Mouse (Mus musculus) neural tube, embryonic 11.5 days (tissue): ENCODE data around the gene Hoxd9. TPM values are rescaled to one million over a fixed set of nuclear protein-coding genes. Genes with fewer than 3 reads are reported as not detected.

ENCODE experiments used
- ATAC-seq: fragments of 200-750 bp; cut with Nextera tagmentation; 2 replicates; pipeline ENCODE4 v1.8.0; 2017; ENCODE audit warnings: moderate number of reproducible peaks, mild to moderate bottlenecking, moderate TSS enrichment, moderate library complexity; ENCODE audit not compliant: insufficient read depth, low FRiP score, low TSS enrichment
- DNase-seq: peaks from one replicate; pipeline ENCODE4 v3.0.0-alpha.2; 2015; ENCODE audit warnings: low spot score
- H3K27ac ChIP-seq: fragments of 300-500 bp; sonication (generic); 2 replicates; pipeline ENCODE4 v1.5.1; 2014; ENCODE audit warnings: low read depth, mild to moderate bottlenecking, low read length
- H3K27me3 ChIP-seq: fragments of 300-500 bp; sonication (generic); 2 replicates; pipeline ENCODE4 v1.6.1; 2014; ENCODE audit warnings: mild to moderate bottlenecking, low read length, mixed read lengths; ENCODE audit not compliant: control insufficient read depth, insufficient read depth
- H3K36me3 ChIP-seq: fragments of 300-500 bp; sonication (generic); 2 replicates; pipeline ENCODE4 v1.6.1; 2014; ENCODE audit warnings: mild to moderate bottlenecking, low read length, moderate library complexity, mixed read lengths; ENCODE audit not compliant: control insufficient read depth, insufficient read depth
- H3K4me1 ChIP-seq: fragments of 300-500 bp; sonication (generic); 2 replicates; pipeline ENCODE4 v1.6.1; 2014; ENCODE audit warnings: low read length, mixed read lengths; ENCODE audit not compliant: control insufficient read depth, insufficient read depth
- H3K4me2 ChIP-seq: fragments of 300-500 bp; sonication (generic); 2 replicates; pipeline ENCODE4 v1.6.1; 2014; ENCODE audit warnings: low read depth, mild to moderate bottlenecking, moderate library complexity
- H3K4me3 ChIP-seq: fragments of 300-500 bp; sonication (generic); 2 replicates; pipeline ENCODE4 v1.5.1; 2014; ENCODE audit warnings: low read depth, low read length
- H3K9ac ChIP-seq: fragments of 300-500 bp; sonication (generic); 2 replicates; pipeline ENCODE4 v1.6.1; 2014; ENCODE audit warnings: mild to moderate bottlenecking, low read length
- H3K9me3 ChIP-seq: fragments of 300-500 bp; sonication (generic); 2 replicates; pipeline ENCODE4 v1.6.1; 2016; ENCODE audit warnings: low read length; ENCODE audit not compliant: control insufficient read depth
- WGBS: fragments of 180-500 bp; shearing (Covaris S2); extraction: QIAGEN DNeasy Blood & Tissue Kit; methylation state at CpG from one replicate; pipeline ENCODE4 v1.1.7; 2014; 5-methylcytosine and 5-hydroxymethylcytosine counted together
- microRNA counts: library from miRNA; unstranded; fragments of <30 nt; microRNA quantifications from one replicate; lab custom pipeline; 2015
- microRNA-seq: library from miRNA; unstranded; fragments of <30 nt; microRNA quantifications from one replicate; pipeline ENCODE4, GENCODE M21; 2016
- polyA plus RNA-seq: library from polyadenylated mRNA; unstranded; fragments of >200 nt; fragmentation: Nextera tagmentation; extraction: Ambion mirVana; gene quantifications from 2 replicates; pipeline ENCODE4 v1.2.1, GENCODE M21; 2014

Gene Hoxd9
- polyA plus RNA-seq, 1 experiment from 2014 or later = 14.3 TPM

- Histone ChIP-seq H3K27ac (peak overlapping the region; percentile 93), H3K27me3 (no peaks in the 10 kb centered on the region), H3K9me3 (no peaks in the 10 kb centered on the region), H3K4me2 (peak overlapping the region; percentile 81), H3K4me3 (peak overlapping the region; percentile 63), H3K9ac (peak overlapping the region; percentile 98), H3K4me1 (peaks cover 81% of the 10 kb centered on the region), H3K36me3 (peaks cover 2% of the 10 kb centered on the region)
- WGBS = 8% methylated on average over 9 of the region's 9 CpGs
- ATAC-seq (no peak), DNase-seq (no peak)
Observed at GRCm38 (mm10) chr2:74748436-74748995, 51.0 kb downstream of the Hoxd9 start.

GRCm38 (mm10) chr2:74749337-74750121 is 52.0 kb downstream of the Hoxd9 start:
- Histone ChIP-seq H3K9ac (peak overlapping the region; percentile 78), H3K36me3 (no peaks in the 10 kb centered on the region), H3K27ac (peak overlapping the region; percentile 93), H3K27me3 (no peaks in the 10 kb centered on the region), H3K9me3 (no peaks in the 10 kb centered on the region), H3K4me2 (peak overlapping the region; percentile 81), H3K4me3 (peak overlapping the region; percentile 63), H3K4me1 (peaks cover 71% of the 10 kb centered on the region)
- ATAC-seq (peak; percentile 83), DNase-seq (peak; percentile 93)
- under 1% methylated on average over 47 of the region's 47 CpGs for WGBS

MicroRNA genes within 50 kb of the gene (microRNA counts, 519-probe panel; counts per million panel counts)
- microRNA mmu-miR-10b (lab: Ali Mortazavi, UCI) = 6,556 counts per million, percentile 98 among the panel's probes with 10 or more counts

Small RNAs within 50 kb of the gene (microRNA-seq; reads per million reads assigned to microRNA genes)
- gene Gm44463 = not detected
- gene Mir10b = 153,999 reads per million, percentile 100 among the genes with 10 or more reads in this experiment

Other genes with a start within 250 kb of the Hoxd9 start
- gene Lnpk, start 118.3 kb upstream of the Hoxd9 start, polyA plus RNA-seq = 46.5 and 48.3 TPM in 2 replicates
- 0.54 and 0.69 TPM in 2 replicates for gene Evx2, start 38.2 kb upstream of the Hoxd9 start, polyA plus RNA-seq
- 0.41 and 1.0 TPM in 2 replicates for gene Hoxd13, start 29.4 kb upstream of the Hoxd9 start, polyA plus RNA-seq
- 2.1 TPM in 2 replicates for gene Hoxd12, start 22.7 kb upstream of the Hoxd9 start, polyA plus RNA-seq
- 8.1 and 8.5 TPM in 2 replicates for gene Hoxd11, start 18.2 kb upstream of the Hoxd9 start, polyA plus RNA-seq
- gene Hoxd10, start 5.8 kb upstream of the Hoxd9 start, polyA plus RNA-seq = 28.1 and 29.3 TPM in 2 replicates
- 21.3 and 23.1 TPM in 2 replicates for gene Hoxd8, start 6.9 kb downstream of the Hoxd9 start, polyA plus RNA-seq
- 52.7 and 55.0 TPM in 2 replicates for gene Hoxd3, start 14.2 kb downstream of the Hoxd9 start, polyA plus RNA-seq
- gene Hoxd4, start 14.2 kb downstream of the Hoxd9 start, polyA plus RNA-seq = 9.2 and 11.2 TPM in 2 replicates
- 3.9 and 5.5 TPM in 2 replicates for gene Gm28230, start 29.0 kb downstream of the Hoxd9 start, polyA plus RNA-seq
- gene Hoxd1, start 65.3 kb downstream of the Hoxd9 start, polyA plus RNA-seq = 9.0 and 9.8 TPM in 2 replicates
- 163 and 168 TPM in 2 replicates for gene Mtx2, start 128.1 kb downstream of the Hoxd9 start, polyA plus RNA-seq